Mouse (Mus musculus) megakaryocyte-erythroid progenitor cell, adult 5-6 weeks (primary cell): ENCODE measurements around the gene Ipcef1. TPM values are rescaled to one million over a fixed set of nuclear protein-coding genes. Genes with fewer than 3 reads are reported as not detected.

Experiments used
- ATAC-seq: replicated peaks from 2 replicates; pipeline ENCODE4 v1.8.0; 2016; ENCODE audit warnings: mild to moderate bottlenecking, inconsistent platforms; ENCODE audit not compliant: severe bottlenecking, poor library complexity, low FRiP score, low TSS enrichment
- total RNA-seq, 2 experiments: library from RNA; stranded (forward) in 1 of 2; stranded (reverse) in 1 of 2; fragments of 200-1000, 215-1000 nt in 1 of 2; fragments of >200 nt in 1 of 2; fragmentation: Nextera tagmentation in 1 of 2; gene quantifications; 2 replicates each; pipeline ENCODE4 v1.2.3; 2014 to 2017

Ipcef1 gene
- total RNA-seq (2014; fragmentation: Nextera tagmentation) (2.5 and 9.7 TPM in 2 replicates), total RNA-seq (2017) (1.4 and 6.4 TPM in 2 replicates)

- no peak for ATAC-seq
Observed at GRCm38 (mm10) chr10:7052315-7053017, at the start of gene Ipcef1. Ipcef1 (minus strand) TSS chr10:7052478.

- ATAC-seq: no peak
Observed at GRCm38 (mm10) chr10:7077971-7078370, 25.7 kb upstream of the Ipcef1 start.

GRCm38 (mm10) chr10:7077389-7077808 lies 25.1 kb upstream of the Ipcef1 start:
- ATAC-seq: no peak

- no peak for ATAC-seq
Observed at GRCm38 (mm10) chr10:7076662-7077211, 24.5 kb upstream of the Ipcef1 start.

- ATAC-seq: peak; percentile 77
Observed at GRCm38 (mm10) chr10:7076201-7076600, 23.9 kb upstream of the Ipcef1 start.

GRCm38 (mm10) chr10:7075661-7076060 lies 23.4 kb upstream of the Ipcef1 start:
- ATAC-seq: no peak

- no peak for ATAC-seq
Observed at GRCm38 (mm10) chr10:7074231-7074630, 22.0 kb upstream of the Ipcef1 start.

- no peak for ATAC-seq
Observed at GRCm38 (mm10) chr10:7070924-7071323, 18.6 kb upstream of the Ipcef1 start.

- ATAC-seq: no peak
Observed at GRCm38 (mm10) chr10:7070100-7070835, 18.0 kb upstream of the Ipcef1 start.

GRCm38 (mm10) chr10:7069090-7069489 lies 16.8 kb upstream of the Ipcef1 start:
- ATAC-seq: no peak

GRCm38 (mm10) chr10:7068608-7069007 lies 16.3 kb upstream of the Ipcef1 start:
- ATAC-seq: no peak

- no peak for ATAC-seq
Observed at GRCm38 (mm10) chr10:7063752-7064457, 11.6 kb upstream of the Ipcef1 start.

GRCm38 (mm10) chr10:7062993-7063392 lies 10.7 kb upstream of the Ipcef1 start:
- ATAC-seq: peak; percentile 44; the same call in 1 of the 2 replicates

- no peak for ATAC-seq
Observed at GRCm38 (mm10) chr10:7060326-7060725, 8.0 kb upstream of the Ipcef1 start.

GRCm38 (mm10) chr10:7057546-7057945 lies 5.3 kb upstream of the Ipcef1 start:
- ATAC-seq: no peak

GRCm38 (mm10) chr10:7054560-7055205 lies 2.4 kb upstream of the Ipcef1 start:
- ATAC-seq: no peak

- ATAC-seq: no peak
Observed at GRCm38 (mm10) chr10:7049901-7050300, 2.4 kb downstream of the Ipcef1 start.

- ATAC-seq: no peak
Observed at GRCm38 (mm10) chr10:7047919-7048291, 4.4 kb downstream of the Ipcef1 start.

- no peak for ATAC-seq
Observed at GRCm38 (mm10) chr10:7047288-7047918, 4.9 kb downstream of the Ipcef1 start.
